In the genomic region with DNA sequence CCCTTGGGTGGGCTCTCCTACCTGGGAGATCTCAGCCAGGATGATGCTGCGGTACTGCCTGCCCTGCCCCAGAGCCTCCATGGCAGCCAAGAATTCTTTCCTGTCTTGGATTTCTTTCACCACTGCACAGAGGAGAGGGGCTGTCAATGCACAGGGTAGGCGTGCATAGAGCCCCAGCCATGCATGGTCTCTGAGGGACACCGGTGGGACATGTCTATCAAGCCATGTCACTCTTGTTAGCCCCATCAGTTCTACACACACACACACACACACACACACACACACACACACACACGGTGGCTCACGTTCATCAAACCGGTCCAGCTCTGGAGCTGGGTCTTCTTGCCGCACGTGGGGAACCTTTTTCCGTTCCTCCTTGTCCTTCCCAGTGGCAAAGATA, we compare ENCODE assay signal across 26 mouse cellular contexts. TPM values are rescaled to one million over a fixed set of nuclear protein-coding genes. Genes with fewer than 3 reads are reported as not detected.
DNase-seq lines count a peak whose midpoint lies in the region; ATAC-seq and TF ChIP-seq lines count a peak whose summit lies in the region.
"Had no signal": no experiment of that assay in that cellular context is flagged by ENCODE, and none has a peak within 500 bp of the region (broad histone marks: within the 10 kb centered on the region; RNA-seq: fewer than 3 reads in every experiment).

No protein-coding gene starts in this region.

- no peak overlapping the region for H3K4me3 ChIP-seq in hindbrain, postnatal 0 days (ENCODE audit: low read length)
- no peak overlapping the region for H3K4me3 ChIP-seq in hindbrain, embryonic 14.5 days (replicated peaks; ENCODE audit: low read length)
- H3K4me3 ChIP-seq in lung, embryonic 14.5 days (ENCODE audit: low read depth, low read length), result no peak overlapping the region
- no peak overlapping the region for H3K4me3 ChIP-seq in embryonic facial prominence, embryonic 14.5 days (ENCODE audit: low read depth, low read length)
- no peak overlapping the region for H3K4me3 ChIP-seq in limb, embryonic 14.5 days (replicated peaks; ENCODE audit: low read length)
- no peak overlapping the region for H3K4me3 ChIP-seq in thymus, adult 2 months (ENCODE audit: control insufficient read depth, insufficient read depth, low read length)
- H3K4me3 ChIP-seq: liver, embryonic 15.5 days; midbrain, embryonic 12.5 days had no signal

- H3K9me3 ChIP-seq in hindbrain, postnatal 0 days (ENCODE audit: low read length), result no peaks in the 10 kb centered on the region
- H3K9me3 ChIP-seq in hindbrain, embryonic 14.5 days (ENCODE audit: control insufficient read depth, low read length), result no peaks in the 10 kb centered on the region
- H3K9me3 ChIP-seq in lung, embryonic 14.5 days (ENCODE audit: low read depth, low read length), result no peaks in the 10 kb centered on the region
- no peaks in the 10 kb centered on the region for H3K9me3 ChIP-seq in embryonic facial prominence, embryonic 14.5 days (ENCODE audit: control insufficient read depth, low read length)
- no peaks in the 10 kb centered on the region for H3K9me3 ChIP-seq in limb, embryonic 14.5 days (ENCODE audit: control insufficient read depth, low read length)
- H3K9me3 ChIP-seq: G1E; liver, embryonic 15.5 days; midbrain, embryonic 12.5 days had no signal

- no peak for TF ChIP-seq CTCF in hindbrain, postnatal 0 days (IDR thresholded peaks at IDR 0.05; ENCODE audit: low read depth)
- no peak for TF ChIP-seq CTCF in lung, embryonic 14.5 days (IDR thresholded peaks at IDR 0.05; ENCODE audit: low read depth)
- no peak for TF ChIP-seq CTCF in thymus, adult 2 months (IDR thresholded peaks at IDR 0.05; ENCODE audit: borderline replicate concordance, control insufficient read depth, extremely low read depth, insufficient read depth, low read length, poor library complexity)

- 0 out of 2 replicates have a peak, but pooled peaks have one; percentile 18 for ATAC-seq in hindbrain, postnatal 0 days
- no peak for ATAC-seq in hindbrain, embryonic 14.5 days (ENCODE audit: low FRiP score)
- ATAC-seq in lung, embryonic 14.5 days (ENCODE audit: insufficient read depth), result no peak
- ATAC-seq in embryonic facial prominence, embryonic 14.5 days (ENCODE audit: low read depth), result peak; percentile 17; the same call in 1 of the 2 replicates
- no peak for ATAC-seq in limb, embryonic 14.5 days (ENCODE audit: low FRiP score, low read depth)
- ATAC-seq: forebrain, embryonic 14.5 days had no signal

- 79% methylated on average over 9 of the region's 9 CpGs for WGBS in hindbrain, postnatal 0 days
- WGBS in hindbrain, embryonic 14.5 days, result 80% methylated on average over 9 of the region's 9 CpGs
- 62% methylated on average over 9 of the region's 9 CpGs for WGBS in lung, embryonic 14.5 days
- 68% methylated on average over 9 of the region's 9 CpGs for WGBS in embryonic facial prominence, embryonic 14.5 days
- WGBS in limb, embryonic 14.5 days, result 69% methylated on average over 9 of the region's 9 CpGs
- WGBS in thymus, adult 2 months, result 88% methylated on average over 9 of the region's 9 CpGs

- no peak for DNase-seq in hindbrain, postnatal 0 days (ENCODE audit: low spot score)
- DNase-seq in hindbrain, embryonic 14.5 days (ENCODE audit: low spot score), result no peak
- DNase-seq in lung, embryonic 14.5 days, result no peak
- no peak for DNase-seq in lung, postnatal 36 days
- DNase-seq in embryonic facial prominence, embryonic 14.5 days (ENCODE audit: low spot score), result no peak
- no peak for DNase-seq in limb, embryonic 14.5 days (ENCODE audit: low spot score)
- DNase-seq in ovary, adult 18-20 months (ENCODE audit: low spot score), result no peak
- DNase-seq in thymus, adult 2 months, result no peak
- DNase-seq: adrenal gland, adult 2 months; B cell, adult 2 months; cerebellum, adult 11 months; cerebellum, adult 9-11 months; gastrocnemius, postnatal 10 days; heart, adult 11 months; heart, postnatal 10 days; layer of hippocampus, postnatal 36 days; liver; thymus, postnatal 14 days had no signal

- TF ChIP-seq POLR2A in limb, embryonic 14.5 days (IDR thresholded peaks at IDR 0.05; ENCODE audit: borderline replicate concordance, extremely low read depth, insufficient read depth, insufficient read length), result no peak
- no peak for TF ChIP-seq POLR2A in thymus, adult 2 months (IDR thresholded peaks at IDR 0.05; ENCODE audit: control insufficient read depth, extremely low read depth, insufficient read depth, low read length, poor library complexity)

- H3K27me3 ChIP-seq in hindbrain, postnatal 0 days (ENCODE audit: insufficient read depth, low read length), result no peaks in the 10 kb centered on the region
- H3K27me3 ChIP-seq in hindbrain, embryonic 14.5 days (ENCODE audit: control insufficient read depth, insufficient read depth, low read length), result no peaks in the 10 kb centered on the region
- H3K27me3 ChIP-seq in lung, embryonic 14.5 days (ENCODE audit: insufficient read depth, low read length), result no peaks in the 10 kb centered on the region
- H3K27me3 ChIP-seq in embryonic facial prominence, embryonic 14.5 days (replicated peaks; ENCODE audit: control insufficient read depth, insufficient read depth, low read length), result no peaks in the 10 kb centered on the region
- H3K27me3 ChIP-seq in limb, embryonic 14.5 days (ENCODE audit: control insufficient read depth, insufficient read depth, low read length), result no peaks in the 10 kb centered on the region
- H3K27me3 ChIP-seq in thymus, adult 2 months (ENCODE audit: control insufficient read depth, insufficient read depth, low read length), result no peaks in the 10 kb centered on the region
- H3K27me3 ChIP-seq: midbrain, embryonic 12.5 days had no signal

- H3K36me3 ChIP-seq in hindbrain, postnatal 0 days (ENCODE audit: insufficient read depth, low read length), result peaks cover 27% of the 10 kb centered on the region
- peaks cover 43% of the 10 kb centered on the region for H3K36me3 ChIP-seq in hindbrain, embryonic 14.5 days (replicated peaks; ENCODE audit: control insufficient read depth, insufficient read depth)
- peaks cover 42% of the 10 kb centered on the region for H3K36me3 ChIP-seq in lung, embryonic 14.5 days (ENCODE audit: insufficient read depth)
- peaks cover 44% of the 10 kb centered on the region for H3K36me3 ChIP-seq in embryonic facial prominence, embryonic 14.5 days (ENCODE audit: control insufficient read depth, insufficient read depth, low read length)
- peaks cover 43% of the 10 kb centered on the region for H3K36me3 ChIP-seq in limb, embryonic 14.5 days (ENCODE audit: control insufficient read depth, insufficient read depth, low read length)
- no peaks in the 10 kb centered on the region for H3K36me3 ChIP-seq in thymus, adult 2 months (ENCODE audit: control insufficient read depth, insufficient read depth, low read length)
- H3K36me3 ChIP-seq: liver, embryonic 15.5 days had no signal

- no peak overlapping the region for H3K27ac ChIP-seq in hindbrain, postnatal 0 days
- H3K27ac ChIP-seq in hindbrain, embryonic 14.5 days, result no peak overlapping the region
- no peak overlapping the region for H3K27ac ChIP-seq in lung, embryonic 14.5 days (ENCODE audit: low read depth)
- no peak overlapping the region for H3K27ac ChIP-seq in embryonic facial prominence, embryonic 14.5 days (replicated peaks; ENCODE audit: low read depth, low read length)
- H3K27ac ChIP-seq in limb, embryonic 14.5 days (replicated peaks; ENCODE audit: low read depth, low read length), result peak overlapping the region; percentile 41; the same call in 1 of the 2 replicates
- no peak overlapping the region for H3K27ac ChIP-seq in thymus, adult 2 months (ENCODE audit: control insufficient read depth, insufficient read depth, low read length)
- H3K27ac ChIP-seq: liver, embryonic 15.5 days; midbrain, embryonic 12.5 days had no signal

- H3K9ac ChIP-seq in hindbrain, postnatal 0 days (replicated peaks; ENCODE audit: low read length), result no peak overlapping the region
- H3K9ac ChIP-seq in hindbrain, embryonic 14.5 days, result no peak overlapping the region
- H3K9ac ChIP-seq in lung, embryonic 14.5 days, result 0 out of 2 replicates have a peak overlapping the region, but pooled peaks have one; percentile 11
- no peak overlapping the region for H3K9ac ChIP-seq in embryonic facial prominence, embryonic 14.5 days (ENCODE audit: low read depth, low read length)
- H3K9ac ChIP-seq in limb, embryonic 14.5 days (ENCODE audit: low read depth, low read length, severe bottlenecking), result no peak overlapping the region
- H3K9ac ChIP-seq: liver, embryonic 15.5 days; midbrain, embryonic 12.5 days had no signal

- no peaks in the 10 kb centered on the region for H3K4me1 ChIP-seq in hindbrain, postnatal 0 days (ENCODE audit: insufficient read depth, low read length)
- peaks cover 4% of the 10 kb centered on the region for H3K4me1 ChIP-seq in hindbrain, embryonic 14.5 days (replicated peaks; ENCODE audit: control insufficient read depth, insufficient read depth, low read length)
- no peaks in the 10 kb centered on the region for H3K4me1 ChIP-seq in lung, embryonic 14.5 days (ENCODE audit: insufficient read depth)
- 0 out of 2 replicates have a peak, but pooled peaks cover under 1% of the 10 kb centered on the region for H3K4me1 ChIP-seq in embryonic facial prominence, embryonic 14.5 days (ENCODE audit: control insufficient read depth, insufficient read depth, low read length)
- H3K4me1 ChIP-seq in limb, embryonic 14.5 days (ENCODE audit: control insufficient read depth, insufficient read depth, low read length), result peaks cover 13% of the 10 kb centered on the region
- no peaks in the 10 kb centered on the region for H3K4me1 ChIP-seq in thymus, adult 2 months (replicated peaks; ENCODE audit: control insufficient read depth, insufficient read depth, low read length)

- no peak overlapping the region for H3K4me2 ChIP-seq in hindbrain, postnatal 0 days (ENCODE audit: low read depth, low read length)
- no peak overlapping the region for H3K4me2 ChIP-seq in hindbrain, embryonic 14.5 days (replicated peaks)
- no peak overlapping the region for H3K4me2 ChIP-seq in lung, embryonic 14.5 days
- no peak overlapping the region for H3K4me2 ChIP-seq in embryonic facial prominence, embryonic 14.5 days (ENCODE audit: low read depth, low read length)
- H3K4me2 ChIP-seq in limb, embryonic 14.5 days (replicated peaks; ENCODE audit: low read depth, low read length, severe bottlenecking), result no peak overlapping the region
- H3K4me2 ChIP-seq: heart, embryonic 11.5 days; liver, embryonic 15.5 days; midbrain, embryonic 12.5 days had no signal

RNA-seq across cellular contexts. Expression of a gene that starts 5.5 kb away (rescaled TPM):
- total RNA-seq in hindbrain, postnatal 0 days (2014; rRNA removed), result 49.9 and 50.1 TPM in 2 replicates
- 326 and 334 TPM in 2 replicates for polyA plus RNA-seq in hindbrain, postnatal 0 days (2015; fragmentation: Nextera tagmentation; extraction: Ambion mirVana)
- polyA plus RNA-seq in hindbrain, embryonic 14.5 days (2014; fragmentation: Nextera tagmentation; extraction: Ambion mirVana), result 273 and 298 TPM in 2 replicates
- polyA plus RNA-seq in lung, embryonic 14.5 days (2014; fragmentation: Nextera tagmentation; extraction: Ambion mirVana), result 315 and 325 TPM in 2 replicates
- polyA plus RNA-seq in embryonic facial prominence, embryonic 14.5 days (2014; fragmentation: Nextera tagmentation; extraction: Ambion mirVana), result 305 TPM in 2 replicates
- 116 and 192 TPM in 2 replicates for polyA plus RNA-seq in limb, embryonic 14.5 days (2012; rRNA removed)
- 326 and 334 TPM in 2 replicates for polyA plus RNA-seq in limb, embryonic 14.5 days (2014; fragmentation: Nextera tagmentation; extraction: Ambion mirVana)
- 37.3 and 38.0 TPM in 2 replicates for polyA plus RNA-seq in thymus, adult 2 months (2012; rRNA removed)

RNA-seq across cellular contexts. Expression of a gene that starts 5.7 kb away (rescaled TPM):
- total RNA-seq in hindbrain, postnatal 0 days (2014; rRNA removed), result 6.0 and 10.1 TPM in 2 replicates
- polyA plus RNA-seq in hindbrain, postnatal 0 days (2015; fragmentation: Nextera tagmentation; extraction: Ambion mirVana), result 18.0 and 21.4 TPM in 2 replicates
- 18.3 and 19.1 TPM in 2 replicates for polyA plus RNA-seq in hindbrain, embryonic 14.5 days (2014; fragmentation: Nextera tagmentation; extraction: Ambion mirVana)
- 6.0 and 7.1 TPM in 2 replicates for polyA plus RNA-seq in lung, embryonic 14.5 days (2014; fragmentation: Nextera tagmentation; extraction: Ambion mirVana)
- 8.5 and 12.2 TPM in 2 replicates for polyA plus RNA-seq in embryonic facial prominence, embryonic 14.5 days (2014; fragmentation: Nextera tagmentation; extraction: Ambion mirVana)
- polyA plus RNA-seq in limb, embryonic 14.5 days (2012; rRNA removed), result 3.8 and 4.7 TPM in 2 replicates
- 6.1 and 7.1 TPM in 2 replicates for polyA plus RNA-seq in limb, embryonic 14.5 days (2014; fragmentation: Nextera tagmentation; extraction: Ambion mirVana)
- 1.3 and 1.8 TPM in 2 replicates for polyA plus RNA-seq in thymus, adult 2 months (2012; rRNA removed)
- total RNA-seq: megakaryocyte, adult 5-6 weeks had no signal

RNA-seq across cellular contexts. Expression of a gene that starts 26.6 kb away (rescaled TPM):
- total RNA-seq in hindbrain, postnatal 0 days (2014; rRNA removed), result 28.1 and 36.4 TPM in 2 replicates
- 8.0 and 9.5 TPM in 2 replicates for polyA plus RNA-seq in hindbrain, postnatal 0 days (2015; fragmentation: Nextera tagmentation; extraction: Ambion mirVana)
- 12.9 and 14.3 TPM in 2 replicates for polyA plus RNA-seq in hindbrain, embryonic 14.5 days (2014; fragmentation: Nextera tagmentation; extraction: Ambion mirVana)
- 7.5 and 9.0 TPM in 2 replicates for polyA plus RNA-seq in lung, embryonic 14.5 days (2014; fragmentation: Nextera tagmentation; extraction: Ambion mirVana)
- polyA plus RNA-seq in embryonic facial prominence, embryonic 14.5 days (2014; fragmentation: Nextera tagmentation; extraction: Ambion mirVana), result 10.5 and 10.8 TPM in 2 replicates
- 31.0 and 35.4 TPM in 2 replicates for polyA plus RNA-seq in limb, embryonic 14.5 days (2012; rRNA removed)
- 12.8 and 14.8 TPM in 2 replicates for polyA plus RNA-seq in limb, embryonic 14.5 days (2014; fragmentation: Nextera tagmentation; extraction: Ambion mirVana)
- 46.1 and 47.3 TPM in 2 replicates for polyA plus RNA-seq in thymus, adult 2 months (2012; rRNA removed)

RNA-seq across cellular contexts. Expression of a gene that starts 29.7 kb away (rescaled TPM):
- total RNA-seq in hindbrain, postnatal 0 days (2014; rRNA removed), result 36.2 and 40.3 TPM in 2 replicates
- 14.2 and 15.2 TPM in 2 replicates for polyA plus RNA-seq in hindbrain, postnatal 0 days (2015; fragmentation: Nextera tagmentation; extraction: Ambion mirVana)
- polyA plus RNA-seq in hindbrain, embryonic 14.5 days (2014; fragmentation: Nextera tagmentation; extraction: Ambion mirVana), result 8.9 and 10.3 TPM in 2 replicates
- 0.37 and 0.79 TPM in 2 replicates for polyA plus RNA-seq in lung, embryonic 14.5 days (2014; fragmentation: Nextera tagmentation; extraction: Ambion mirVana)
- polyA plus RNA-seq in embryonic facial prominence, embryonic 14.5 days (2014; fragmentation: Nextera tagmentation; extraction: Ambion mirVana), result 16.2 and 17.7 TPM in 2 replicates
- polyA plus RNA-seq in limb, embryonic 14.5 days (2012; rRNA removed), result 20.3 and 26.9 TPM in 2 replicates
- polyA plus RNA-seq in limb, embryonic 14.5 days (2014; fragmentation: Nextera tagmentation; extraction: Ambion mirVana), result 7.8 and 9.0 TPM in 2 replicates
- 0.87 and 0.88 TPM in 2 replicates for polyA plus RNA-seq in thymus, adult 2 months (2012; rRNA removed)
- total RNA-seq: common myeloid progenitor, adult 5-6 weeks; megakaryocyte, adult 5-6 weeks; neutrophil, adult 5-6 weeks had no signal
- polyA plus RNA-seq: G1E had no signal

Comparison
In these comparisons a context has a peak if more than half of its experiments do, and no peak if none do; other contexts are left out.
1. ATAC-seq: peak in hindbrain, postnatal 0 days (single experiment) and embryonic facial prominence, embryonic 14.5 days (single experiment); none in hindbrain, embryonic 14.5 days (single experiment), lung, embryonic 14.5 days (single experiment) and limb, embryonic 14.5 days (single experiment).